Mouse (Mus musculus) cerebellum, postnatal 4 days (tissue): ENCODE data around the gene Prkcb.

Experiments
- DNase-seq, 2 experiments: peaks; one replicate each; pipeline ENCODE4 v3.0.0; 2022; ENCODE audit warnings: low spot score in 2 of 2, mixed read lengths in 1 of 2

Gene Prkcb

DNA sequence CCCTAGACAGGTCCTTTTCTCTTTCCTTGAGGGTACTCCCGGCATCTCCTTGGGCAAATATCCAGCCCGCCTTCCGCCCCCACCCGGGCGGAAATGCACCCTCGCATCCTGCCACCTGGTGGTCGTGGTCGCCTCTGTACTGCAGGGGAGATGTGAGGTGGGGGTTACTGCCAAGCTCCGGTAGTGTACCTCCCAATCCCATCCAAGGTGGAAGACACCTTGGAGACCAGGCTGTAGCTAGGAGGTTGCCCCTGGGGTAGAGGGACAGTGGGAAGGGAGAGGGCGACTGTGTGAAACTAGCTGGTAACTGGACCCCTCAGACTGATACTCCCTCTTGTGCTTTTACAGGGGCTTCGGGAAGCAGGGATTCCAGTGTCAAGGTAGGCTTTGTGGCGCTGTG is 1.6 kb downstream of the Prkcb start:
- DNase-seq: peak; percentile 40 to 71

DNA sequence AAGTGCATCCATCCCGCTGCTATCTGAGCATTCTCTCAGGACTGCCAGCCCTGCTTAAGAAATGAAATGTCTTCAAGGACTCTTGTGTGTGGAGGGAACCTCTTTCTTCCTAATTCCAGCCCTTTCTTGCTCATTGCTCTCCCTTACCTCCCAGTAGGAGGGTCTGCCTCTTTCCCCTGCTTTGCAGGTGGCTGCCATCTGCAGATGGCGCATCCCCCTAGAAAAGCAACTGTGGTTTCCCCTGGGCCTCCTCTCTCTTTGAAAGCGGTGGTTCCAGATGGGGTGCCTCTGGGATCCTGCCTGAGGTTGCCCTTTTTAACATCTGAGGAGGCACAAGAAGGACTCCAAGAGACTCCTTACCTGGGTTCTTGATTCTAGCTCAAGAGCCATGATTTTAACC is 2.2 kb downstream of the Prkcb start:
- DNase-seq: no peak

DNA sequence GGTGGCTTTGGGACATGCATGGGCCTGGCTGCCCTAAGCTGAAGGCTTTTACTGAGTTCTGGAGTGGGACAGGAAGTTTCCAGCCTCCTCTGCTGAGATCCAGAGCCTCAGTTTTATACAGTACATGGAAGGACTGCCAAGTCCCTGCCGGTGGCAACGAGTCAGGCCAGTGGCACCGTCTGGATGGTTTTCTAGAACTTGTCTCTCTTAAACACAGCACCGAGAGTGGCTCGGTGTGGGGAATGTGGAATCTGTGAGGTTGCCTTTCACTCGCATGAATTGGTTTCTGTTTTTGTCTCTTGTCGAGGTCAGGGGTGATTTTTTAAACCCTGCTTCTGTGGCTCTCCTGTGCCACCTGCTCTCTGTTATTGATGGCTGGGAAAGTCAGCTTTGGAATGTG is 3.6 kb downstream of the Prkcb start:
- no peak for DNase-seq

DNA sequence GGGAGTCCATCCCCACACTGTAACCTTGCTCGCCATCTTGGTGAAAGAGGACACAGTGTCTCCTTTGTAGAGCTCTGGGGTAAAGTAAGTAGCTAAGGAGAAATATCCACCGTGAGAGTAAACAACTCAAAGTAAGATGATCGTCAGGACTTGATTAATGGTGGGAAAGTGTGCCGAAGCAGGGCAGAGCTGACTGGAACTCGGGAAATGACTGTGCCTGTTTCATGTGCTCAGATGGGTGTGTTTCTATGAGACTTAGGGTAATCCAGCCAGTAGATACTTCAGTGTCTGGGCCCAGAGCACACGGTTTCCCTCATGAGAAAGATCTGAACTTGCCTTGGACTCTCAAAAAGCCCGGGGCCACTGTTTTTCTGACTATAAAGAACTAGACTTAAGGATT is 5.6 kb downstream of the Prkcb start:
- no peak for DNase-seq

DNA sequence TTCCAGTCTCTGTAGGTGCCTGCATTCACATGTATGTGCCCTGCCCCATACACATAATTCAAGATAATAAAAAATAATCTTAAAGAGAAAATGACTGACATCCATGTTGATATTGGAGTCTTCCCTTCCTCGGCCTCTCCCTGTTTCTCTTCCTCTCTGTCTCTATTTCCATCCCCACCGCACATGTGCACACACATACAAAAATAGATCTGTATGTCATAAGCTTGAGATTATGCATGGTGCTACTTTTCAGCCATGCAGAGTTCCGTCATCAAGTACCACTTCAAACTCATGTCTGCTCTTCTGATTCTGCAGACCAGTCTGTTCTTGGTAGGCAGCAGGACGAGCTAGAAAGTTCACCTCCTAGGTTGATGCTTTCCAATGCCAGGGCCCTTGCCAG is 6.8 kb downstream of the Prkcb start:
- DNase-seq: no peak

DNA sequence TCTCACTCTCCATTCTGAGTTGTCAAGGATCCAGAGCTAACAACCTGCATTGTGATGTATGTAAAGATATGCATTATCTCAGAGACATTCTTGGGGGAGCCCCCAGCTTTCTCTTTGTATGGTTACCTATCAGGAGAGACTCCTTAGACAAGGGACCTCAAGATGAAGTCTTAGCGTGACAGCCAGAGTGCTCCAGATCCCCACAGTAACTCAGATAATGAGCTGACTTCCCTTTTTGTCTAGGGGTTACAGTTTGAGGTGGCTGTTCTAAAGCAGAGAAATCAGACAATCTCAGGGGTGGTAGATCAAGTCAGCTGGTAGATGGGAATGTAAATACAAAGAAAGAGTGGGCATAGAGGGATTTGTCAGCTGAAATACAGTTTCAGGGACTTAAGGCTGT is 7.8 kb downstream of the Prkcb start:
- no peak for DNase-seq

DNA sequence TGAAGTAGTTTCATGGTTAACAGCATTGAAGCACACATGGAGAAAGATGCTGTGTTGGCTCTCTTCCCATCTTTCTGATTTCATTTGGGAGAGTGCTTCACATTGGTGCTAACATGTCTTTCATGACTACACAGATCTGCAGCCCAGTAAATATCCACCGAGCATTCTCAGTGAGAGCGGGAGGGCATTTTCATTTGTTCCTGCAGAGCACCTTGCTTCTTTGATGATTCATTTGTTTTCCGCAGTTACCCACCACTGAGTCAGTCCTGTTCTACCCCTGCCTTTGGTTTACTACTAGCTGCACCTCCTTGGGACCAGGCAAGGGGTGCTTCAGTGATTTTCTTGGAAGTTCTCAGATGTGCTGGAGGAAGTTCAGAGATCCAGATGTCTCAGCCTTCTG is 8.3 kb downstream of the Prkcb start:
- no peak for DNase-seq

DNA sequence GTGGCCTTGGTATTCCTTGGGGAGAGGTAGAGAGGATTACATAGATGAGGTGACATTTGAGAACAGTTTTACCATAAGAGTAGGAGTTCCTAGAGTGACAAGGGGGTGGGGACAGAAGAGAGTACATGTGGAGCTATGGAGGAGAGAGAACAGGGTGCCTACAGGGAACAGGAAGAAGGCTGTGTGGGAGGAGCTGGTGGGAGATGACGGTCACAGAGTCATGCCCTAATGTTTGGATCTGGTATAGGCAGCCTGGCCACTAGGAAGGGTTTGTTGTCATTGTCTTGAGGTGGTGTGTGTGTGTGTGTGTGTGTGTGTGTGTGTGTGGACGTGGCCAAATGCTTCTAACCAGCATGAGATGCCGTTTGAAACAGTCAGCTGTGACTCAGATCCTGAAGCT is 9.1 kb downstream of the Prkcb start:
- no peak for DNase-seq

DNA sequence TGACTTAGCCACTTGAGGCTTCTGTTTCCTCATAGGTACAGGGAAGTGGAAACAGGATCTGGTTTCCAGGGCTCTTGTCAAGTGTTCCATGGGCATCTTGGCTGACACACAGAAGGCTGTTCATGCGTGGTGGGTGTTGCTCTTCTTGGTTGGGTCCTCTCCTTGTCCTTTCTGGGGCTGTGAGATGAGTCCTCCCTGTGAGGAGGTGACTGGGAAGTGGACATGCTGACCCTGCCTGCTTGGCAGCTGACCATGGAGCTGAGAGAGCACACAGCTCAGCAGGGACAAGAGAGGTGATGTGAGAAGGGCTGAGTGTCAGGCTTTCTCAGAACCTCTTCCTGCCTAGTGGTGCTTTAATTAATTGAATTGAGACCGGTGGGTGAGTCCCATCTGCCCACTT is 10.2 kb downstream of the Prkcb start:
- DNase-seq: no peak

DNA sequence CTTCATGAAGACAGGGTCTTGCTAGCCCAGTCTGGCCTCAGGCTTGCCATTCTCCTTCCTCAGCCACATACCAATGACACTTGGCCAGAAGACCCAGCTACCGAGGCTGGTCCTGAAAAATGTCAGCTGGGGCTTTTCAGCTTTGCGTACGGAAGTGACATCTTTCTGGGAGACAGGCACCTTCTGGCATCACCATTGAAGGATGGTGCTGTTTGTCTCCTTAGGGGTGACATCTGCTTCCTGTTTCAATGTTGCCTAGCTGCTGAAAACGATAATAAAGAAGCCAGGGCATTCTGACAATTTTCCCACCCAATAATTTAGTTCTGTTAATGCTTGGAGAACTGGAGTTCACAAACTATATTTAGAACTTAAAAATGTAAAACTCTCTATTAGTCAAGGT is 12.0 kb downstream of the Prkcb start:
- DNase-seq: no peak

DNA sequence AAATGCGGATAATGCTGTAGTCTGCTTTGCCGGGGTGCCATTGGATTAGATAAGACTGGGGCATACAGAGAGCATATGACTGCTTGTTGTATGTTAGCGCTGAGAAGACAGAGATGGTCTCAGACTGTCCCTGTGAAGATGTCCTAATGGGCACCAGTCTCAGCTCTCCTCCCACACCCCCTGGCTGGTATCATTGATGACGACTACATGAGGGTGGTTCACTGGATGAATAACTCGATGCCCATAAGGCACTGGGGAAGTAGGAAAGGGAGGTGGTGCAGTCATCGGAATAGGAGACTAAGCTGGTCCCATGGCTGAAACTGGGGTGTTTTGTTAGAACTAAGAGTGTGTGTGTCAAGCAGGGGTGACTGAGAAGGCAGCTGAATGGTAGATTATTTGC is 14.0 kb downstream of the Prkcb start:
- no peak for DNase-seq

DNA sequence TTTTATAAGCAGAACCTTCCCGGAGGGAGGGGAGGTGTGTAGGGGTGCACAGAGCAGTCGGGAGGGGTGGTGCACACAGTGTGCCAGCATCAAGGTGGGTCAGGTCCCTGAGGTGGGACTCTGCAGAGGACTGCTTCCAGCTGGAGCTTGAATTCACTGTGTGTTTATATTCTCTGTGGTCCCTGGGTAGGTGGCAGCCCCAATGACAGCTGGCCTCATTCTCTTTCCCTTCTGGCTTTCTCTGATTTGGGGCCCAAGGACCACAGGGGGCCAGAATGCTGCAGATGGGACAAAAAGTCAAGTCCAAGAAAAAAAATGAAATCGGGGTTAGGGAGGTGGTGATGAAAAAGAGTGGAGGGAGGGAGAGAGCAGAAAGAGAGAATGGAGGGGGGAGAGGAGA is 15.4 kb downstream of the Prkcb start:
- DNase-seq: peak in 1 of 2 experiments; percentile 53

DNA sequence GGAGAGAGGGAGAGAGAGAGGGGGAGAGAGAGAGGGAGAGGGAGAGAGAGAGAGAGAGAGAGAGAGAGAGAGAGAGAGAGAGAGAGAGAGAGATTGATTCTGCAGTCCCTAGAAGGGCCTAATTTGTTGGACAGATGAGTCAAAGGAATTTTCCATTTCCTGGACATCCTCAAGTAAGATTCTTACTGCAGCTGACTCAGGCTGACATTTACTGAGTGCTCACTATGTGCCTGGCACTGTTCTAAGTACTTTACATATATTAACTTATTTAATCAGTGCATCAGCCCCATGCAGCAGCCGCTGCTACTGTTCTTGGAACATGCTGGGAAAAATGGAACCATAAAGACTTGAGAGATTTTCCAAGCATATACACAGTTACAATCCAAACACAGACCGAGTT is 16.0 kb downstream of the Prkcb start:
- no peak for DNase-seq

DNA sequence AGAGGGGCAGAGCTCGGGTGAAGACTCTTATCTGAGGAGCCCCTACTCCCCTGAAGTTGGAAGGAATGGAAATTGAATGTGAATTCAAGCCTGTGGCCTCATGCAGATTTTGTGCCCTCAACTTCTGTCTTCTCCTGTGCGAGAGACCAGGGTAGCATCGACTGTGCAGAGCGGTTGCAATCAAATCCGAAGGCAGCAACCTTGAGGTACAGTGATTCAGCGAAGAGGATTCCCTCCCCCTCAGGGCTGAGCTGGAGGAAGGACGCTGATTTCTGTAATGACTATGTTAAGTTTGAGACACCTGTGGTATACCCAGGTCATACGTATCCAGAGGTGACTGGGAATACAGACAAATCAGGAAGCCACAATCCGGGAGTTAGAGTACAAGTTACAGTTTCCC is 18.7 kb downstream of the Prkcb start:
- DNase-seq: no peak

DNA sequence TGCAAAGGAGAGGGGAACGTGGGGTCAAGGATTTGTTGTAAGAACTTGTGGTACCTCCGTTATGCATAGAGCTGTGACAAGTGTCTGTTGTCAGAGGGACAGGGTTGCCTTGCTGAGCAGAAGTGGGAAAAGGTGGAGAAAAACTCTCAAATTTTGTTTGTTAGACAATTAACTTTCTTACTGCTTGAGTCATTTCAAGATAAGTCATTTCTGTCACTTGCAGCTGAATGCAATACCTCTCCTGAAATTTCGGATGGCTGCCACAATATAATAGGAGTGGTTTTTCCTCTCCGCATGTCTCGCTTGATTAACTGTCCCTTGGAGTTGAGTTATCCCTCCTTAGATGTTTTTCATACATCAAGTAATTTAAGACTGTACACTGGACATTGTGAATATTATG is 20.1 kb downstream of the Prkcb start:
- DNase-seq: no peak

DNA sequence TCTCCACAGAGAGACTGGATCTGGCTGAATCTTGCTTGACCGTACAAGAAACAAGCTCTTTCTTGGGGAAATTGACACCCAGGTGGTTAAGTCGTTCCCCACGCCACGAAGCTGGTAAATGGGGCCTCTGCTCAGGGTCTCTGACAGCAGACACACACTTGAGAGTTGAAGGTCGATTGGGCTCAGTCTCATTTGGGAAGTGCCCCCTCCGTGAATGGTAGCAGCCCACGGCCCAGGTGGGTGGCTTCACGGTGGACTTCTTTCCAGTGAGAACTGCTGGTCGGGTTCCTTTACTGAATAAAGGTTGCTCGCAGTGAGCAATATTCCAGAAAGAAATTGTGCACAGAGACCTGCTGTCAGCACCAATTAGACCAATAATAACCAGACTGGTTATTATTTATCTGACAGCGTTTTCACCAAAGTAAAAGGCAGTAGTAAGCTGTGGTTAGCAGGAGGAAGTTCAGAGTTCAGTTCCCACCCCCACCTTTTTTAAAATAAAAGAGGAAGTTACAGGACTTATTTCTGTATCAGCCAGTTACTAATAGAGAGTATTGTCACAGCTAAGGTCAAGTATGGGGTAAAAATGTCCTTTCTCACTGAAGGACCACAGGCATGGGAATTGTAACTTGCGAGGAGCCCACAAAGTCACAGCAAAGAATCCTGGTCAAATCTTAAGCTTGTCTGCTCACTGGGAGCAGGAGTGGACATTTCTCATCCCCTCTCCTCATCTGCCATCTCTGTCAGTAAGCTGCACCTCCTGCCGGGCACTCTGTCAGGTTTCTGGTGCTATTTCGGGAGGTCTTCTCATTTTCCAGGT is 21.6 kb downstream of the Prkcb start:
- DNase-seq: no peak

DNA sequence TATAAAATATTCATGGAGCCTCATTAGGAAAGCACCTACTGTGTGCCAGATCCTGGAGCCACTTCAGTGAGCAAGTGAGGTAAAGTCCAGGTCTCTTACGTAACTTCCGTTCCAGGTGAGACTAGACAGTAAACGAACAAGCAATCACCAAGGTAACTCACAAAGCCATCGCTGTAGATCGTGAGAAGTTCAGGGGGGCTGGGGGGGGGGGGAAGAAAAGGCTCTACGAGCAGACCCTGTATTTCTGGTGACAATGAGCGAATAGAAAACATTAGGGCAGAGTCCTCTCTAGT is 22.1 kb downstream of the Prkcb start:
- no peak for DNase-seq

DNA sequence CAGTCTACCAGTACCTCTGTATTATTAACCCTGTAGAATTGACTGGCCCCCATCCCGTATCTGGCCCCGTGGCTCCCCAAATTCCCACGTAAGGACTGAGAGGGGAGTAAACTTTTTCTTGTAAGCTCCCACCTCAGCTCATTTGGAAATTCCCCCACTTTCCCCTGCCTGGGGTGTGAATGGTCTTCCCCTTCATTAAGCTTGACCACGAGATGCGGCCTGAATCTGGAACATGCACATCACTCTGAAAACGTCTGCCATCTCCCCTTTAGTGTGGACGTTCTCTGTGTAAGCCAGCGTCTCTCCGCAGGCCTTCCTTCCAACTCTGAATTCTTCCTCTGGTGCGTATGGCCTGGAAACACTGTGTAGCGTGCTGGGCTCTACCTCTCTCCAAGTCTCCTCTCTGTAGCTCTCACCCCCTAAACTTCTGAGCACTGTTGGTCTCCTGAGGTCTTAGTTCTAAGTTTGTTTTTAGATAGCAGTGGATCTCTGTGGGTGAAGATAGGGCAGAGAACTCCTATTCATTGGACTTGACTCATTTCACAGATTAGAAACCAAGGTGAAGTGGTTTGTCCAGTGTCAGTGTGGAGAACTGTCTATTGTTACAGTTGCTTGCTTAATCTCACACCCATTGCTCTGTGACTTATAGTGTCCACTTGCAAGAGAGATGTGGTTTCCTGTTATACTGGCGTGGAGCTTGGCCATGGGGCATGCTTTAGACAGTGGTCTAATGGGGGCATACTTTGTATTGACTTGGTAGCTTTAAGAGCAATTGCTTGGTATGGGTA is 25.3 kb downstream of the Prkcb start:
- DNase-seq: no peak

DNA sequence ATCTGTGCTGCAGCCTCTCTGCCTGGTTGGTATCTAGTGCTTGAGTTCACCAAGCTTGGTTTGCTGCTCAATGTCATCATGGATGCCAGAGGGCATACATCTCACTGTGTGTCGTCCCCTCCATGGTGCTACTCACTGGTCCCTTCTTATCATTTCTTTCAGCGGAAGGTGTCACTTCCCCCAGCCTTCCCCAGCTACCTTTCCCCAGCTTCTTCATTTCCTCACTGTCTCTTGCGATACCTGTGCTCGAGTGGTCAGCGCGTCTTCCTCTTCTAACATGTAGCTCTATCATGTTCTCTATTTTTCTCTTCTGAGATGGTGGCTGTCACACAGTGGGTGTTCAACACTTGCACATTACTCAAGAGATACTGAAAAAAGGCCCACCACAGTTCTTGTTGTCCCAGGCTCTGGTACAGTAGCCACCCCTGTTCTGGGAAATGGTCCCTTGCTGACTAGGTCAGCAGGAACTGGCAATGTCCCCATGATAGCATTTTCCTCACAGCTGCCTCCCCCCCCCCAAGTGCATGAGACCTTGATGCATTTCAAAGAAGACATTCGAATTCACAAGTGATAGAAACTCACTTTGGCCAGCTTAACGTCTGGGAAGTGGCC is 27.3 kb downstream of the Prkcb start:
- no peak for DNase-seq

DNA sequence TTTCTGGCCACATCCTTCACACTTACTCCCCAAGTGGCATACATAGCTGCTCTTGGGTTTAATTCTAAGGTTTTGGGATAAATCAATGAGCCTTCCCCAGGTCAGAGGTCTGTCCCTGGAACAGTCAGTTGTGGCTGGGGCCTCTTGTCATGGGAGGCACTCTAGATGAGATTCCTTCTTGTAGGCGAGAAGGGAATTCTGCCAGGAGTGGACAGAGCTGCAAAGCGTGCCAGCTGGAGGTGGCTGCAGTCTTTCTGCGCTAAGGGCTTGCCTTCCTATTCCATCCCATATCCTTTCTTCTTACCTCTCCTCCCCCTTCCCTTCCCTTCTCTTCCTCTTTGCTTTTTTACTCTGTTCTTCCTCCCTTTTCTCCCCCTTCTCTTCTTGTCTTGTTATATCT is 28.1 kb downstream of the Prkcb start:
- no peak for DNase-seq

DNA sequence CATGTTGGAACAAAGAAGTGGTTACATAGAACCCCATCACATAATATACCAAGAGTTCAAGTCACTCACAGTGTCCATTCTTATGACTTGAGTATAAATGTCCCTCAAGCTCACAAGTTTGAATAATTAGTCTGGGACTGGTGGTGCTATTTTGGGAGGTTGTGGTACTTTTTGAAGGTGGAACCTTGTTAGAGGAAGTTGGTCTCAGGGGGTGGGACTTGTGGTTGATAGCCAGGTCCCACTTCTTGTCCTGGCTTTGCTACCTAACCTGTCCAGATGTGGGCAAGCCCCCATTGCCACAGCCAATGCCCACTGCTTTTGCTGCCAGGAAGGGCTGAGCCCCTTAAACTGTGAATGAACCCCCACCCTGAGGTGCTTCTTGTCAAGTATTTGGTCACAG is 28.9 kb downstream of the Prkcb start:
- DNase-seq: no peak

DNA sequence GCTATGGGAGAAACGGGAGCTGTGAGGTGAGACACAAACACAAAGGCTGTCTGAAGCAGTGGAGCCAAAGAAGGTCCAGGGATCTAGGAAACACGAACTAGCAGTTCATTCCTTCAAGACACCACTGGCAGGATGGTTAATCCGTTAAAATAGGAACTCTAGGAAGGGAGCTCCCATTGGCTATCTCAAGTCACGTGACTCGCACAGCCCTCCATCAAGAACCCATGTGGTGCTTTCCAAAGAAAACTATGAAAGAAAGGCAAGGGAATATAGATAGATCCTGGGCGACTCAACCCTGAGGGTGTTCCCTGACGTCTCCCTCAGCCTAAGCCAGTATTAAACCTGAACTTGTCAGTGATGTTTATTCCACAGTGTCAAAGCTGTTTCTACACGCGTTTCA is 31.0 kb downstream of the Prkcb start:
- no peak for DNase-seq

DNA sequence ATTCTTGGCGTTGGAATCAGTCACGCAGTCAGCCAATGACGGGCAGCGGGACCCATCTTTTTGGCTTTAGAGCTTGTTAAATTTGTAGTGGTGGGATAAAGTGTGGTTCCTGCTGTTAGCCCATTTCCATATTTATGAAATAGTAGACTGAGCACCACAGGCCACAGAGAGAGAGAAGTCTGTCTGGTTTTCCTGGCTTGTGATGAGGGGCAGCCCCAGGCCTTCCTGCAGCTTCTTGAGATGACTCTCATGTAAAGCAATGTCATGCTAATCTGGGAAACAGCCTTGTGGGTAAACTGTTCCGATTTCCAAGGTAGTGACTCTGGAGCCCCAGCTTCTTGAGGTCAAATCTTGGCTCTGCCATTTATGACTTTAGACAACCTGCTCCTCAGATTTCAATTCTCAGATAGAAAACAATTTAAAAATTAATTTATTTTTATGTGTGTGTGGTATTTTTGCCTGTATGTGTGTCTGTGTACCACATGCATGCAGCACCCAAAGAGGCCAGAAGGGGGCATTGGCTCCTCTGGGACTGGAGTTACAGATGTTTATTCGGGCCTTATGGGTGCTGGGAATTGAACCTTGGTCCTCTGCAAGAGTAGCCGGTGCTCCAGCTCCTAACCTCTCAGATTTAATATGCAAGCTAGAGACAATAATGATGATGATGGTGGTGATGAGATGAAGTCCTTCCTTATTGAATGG is 32.4 kb downstream of the Prkcb start:
- no peak for DNase-seq
